Mouse (Mus musculus) bone marrow macrophage, adult 2 months (primary cell): Measurements from ENCODE around the gene Rps6ka3.

Source experiments
- CTCF ChIP-seq: IDR thresholded peaks from 2 replicates; pipeline ENCODE4 v1.5.1; 2012; ENCODE audit warnings: low read depth, mild to moderate bottlenecking, low read length, moderate library complexity
- POLR2A ChIP-seq: IDR thresholded peaks from 2 replicates; pipeline ENCODE4 v1.6.1; 2012; ENCODE audit warnings: mild to moderate bottlenecking, low read depth, low read length, borderline replicate concordance

- no peak for TF ChIP-seq CTCF
- TF ChIP-seq POLR2A: no peak
These were observed 199.1 kb downstream of the Rps6ka3 start for GRCm38 (mm10) chrX:159409253-159409652.
